Comparison of ENCODE assay signal across 8 mouse cellular contexts in genomic region chr8:108887256-108887615, GRCm38 (mm10).
DNase-seq lines count a peak whose midpoint lies in the region; ATAC-seq and TF ChIP-seq lines count a peak whose summit lies in the region.

No protein-coding gene starts in this region.

- peak overlapping the region; percentile 59 for H3K4me2 ChIP-seq in liver, embryonic 15.5 days

- no peak for ATAC-seq in liver, embryonic 15.5 days (ENCODE audit: insufficient read depth)

- H3K4me3 ChIP-seq in embryonic fibroblast, embryonic 13.5 days (ENCODE audit: insufficient read depth, low read length), result no peak overlapping the region
- no peak overlapping the region; the same call in 1 of the 2 replicates for H3K4me3 ChIP-seq in liver, embryonic 15.5 days (replicated peaks)

- DNase-seq in lung, adult 18-20 months, result peak; percentile 35 to 50
- DNase-seq in lung, postnatal 14 days, result no peak
- peak; percentile 74 to 87 for DNase-seq in thymus, adult 18-20 months
- DNase-seq in left cerebral cortex, adult 9 months (ENCODE audit: low spot score in 2 of 2), result no peak
- no peak for DNase-seq in retina, postnatal 1 day
- no peak for DNase-seq in heart, postnatal 4 days

- H3K9me3 ChIP-seq in liver, embryonic 15.5 days (replicated peaks), result no peaks in the 10 kb centered on the region

- no peaks in the 10 kb centered on the region for H3K36me3 ChIP-seq in liver, embryonic 15.5 days (replicated peaks)

- no peak for TF ChIP-seq CTCF in embryonic fibroblast, embryonic 13.5 days (IDR thresholded peaks at IDR 0.05; ENCODE audit: borderline replicate concordance, insufficient read depth, low read length)

- peak overlapping the region; percentile 79 for H3K27ac ChIP-seq in embryonic fibroblast, embryonic 13.5 days (ENCODE audit: insufficient read depth, low read length)
- no peak overlapping the region for H3K27ac ChIP-seq in liver, embryonic 15.5 days (replicated peaks)

- WGBS in liver, embryonic 15.5 days (ENCODE audit: insufficient replicate concordance), result 45% methylated on average over 14 of the region's 14 CpGs

- H3K9ac ChIP-seq in liver, embryonic 15.5 days, result no peak overlapping the region

- no peak for TF ChIP-seq POLR2A in embryonic fibroblast, embryonic 13.5 days (IDR thresholded peaks at IDR 0.05; ENCODE audit: low read depth, low read length)

- H3K27me3 ChIP-seq in liver, embryonic 15.5 days, result no peaks in the 10 kb centered on the region

- peaks cover 3% of the 10 kb centered on the region for H3K4me1 ChIP-seq in embryonic fibroblast, embryonic 13.5 days (ENCODE audit: control insufficient read depth, insufficient read depth, low read length)
- H3K4me1 ChIP-seq in liver, embryonic 15.5 days (replicated peaks), result peaks cover 10% of the 10 kb centered on the region

Comparison
In these comparisons a context has a peak if more than half of its experiments do, and no peak if none do; other contexts are left out.
1. DNase-seq: peak in lung, adult 18-20 months (2 of 2) and thymus, adult 18-20 months (2 of 2); none in lung, postnatal 14 days (single experiment), left cerebral cortex, adult 9 months (0 of 2), retina, postnatal 1 day (single experiment) and heart, postnatal 4 days (single experiment).